Mouse (Mus musculus) lung, adult 2 months (tissue): ENCODE results near the gene Mapk8ip2. TPM values are rescaled to one million over a fixed set of nuclear protein-coding genes. Genes with fewer than 3 reads are reported as not detected.

Experiments used
- DNase-seq: peaks from one replicate; pipeline ENCODE4 v3.0.0; 2022
- H3K4me1 ChIP-seq: fragments of 200-500 bp; 2 replicates; pipeline ENCODE4 v1.6.1; 2011; ENCODE audit warnings: low read length; ENCODE audit not compliant: control insufficient read depth, insufficient read depth
- H3K4me3 ChIP-seq: fragments of 200-500 bp; replicated peaks from 2 replicates; pipeline ENCODE3; 2011; ENCODE audit warnings: low read depth, mild to moderate bottlenecking, control low read depth, low read length; ENCODE audit errors: extremely low read depth
- CTCF ChIP-seq: fragments of 200-500 bp; IDR thresholded peaks from 2 replicates; pipeline ENCODE4 v1.5.1; 2011; ENCODE audit warnings: mild to moderate bottlenecking, low read length, control low read depth; ENCODE audit not compliant: insufficient read depth
- POLR2A ChIP-seq: fragments of 200-500 bp; IDR thresholded peaks from 2 replicates; pipeline ENCODE4 v1.6.1; 2011; ENCODE audit warnings: low read depth, mild to moderate bottlenecking, control low read depth, low read length, borderline replicate concordance; ENCODE audit errors: extremely low read depth
- WGBS: fragments of 180-500 bp; shearing (Covaris S2); methylation state at CpG from one replicate; pipeline ENCODE4 v1.1.7; 2018; 5-methylcytosine and 5-hydroxymethylcytosine counted together
- polyA plus RNA-seq: library from polyadenylated mRNA; depleted of rRNA; stranded (reverse); fragments of >200 nt; gene quantifications from 2 replicates; pipeline ENCODE4 v1.2.3, GENCODE M21; 2012

Gene Mapk8ip2
- polyA plus RNA-seq, 1 experiment: 0.11 TPM

DNA sequence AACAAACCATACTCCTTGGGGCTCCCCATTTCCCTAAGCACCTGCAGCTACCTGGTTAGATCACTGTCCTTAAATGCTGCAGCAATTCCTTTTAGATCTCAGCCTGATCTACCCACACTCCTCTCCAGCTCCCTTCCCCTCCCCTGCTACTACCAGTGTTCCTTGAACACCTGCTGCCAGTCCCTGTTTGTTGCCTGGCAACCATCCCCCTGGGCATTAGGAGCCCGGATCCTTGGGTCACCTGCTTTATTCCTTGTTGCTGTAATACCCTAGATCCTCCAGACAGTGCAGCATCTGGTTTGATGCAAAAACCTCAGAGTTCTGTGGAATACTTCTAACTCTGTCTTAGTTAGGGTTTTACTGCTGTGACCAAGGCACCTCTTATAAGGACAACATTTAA is 11.3 kb downstream of the Mapk8ip2 start:
- Histone ChIP-seq H3K4me1 (no peaks in the 10 kb centered on the region), H3K4me3 (no peak overlapping the region)
- 14% methylated on average over 1 of the region's 1 CpGs for WGBS
- no peak for DNase-seq
- TF ChIP-seq CTCF (no peak), POLR2A (no peak)

DNA sequence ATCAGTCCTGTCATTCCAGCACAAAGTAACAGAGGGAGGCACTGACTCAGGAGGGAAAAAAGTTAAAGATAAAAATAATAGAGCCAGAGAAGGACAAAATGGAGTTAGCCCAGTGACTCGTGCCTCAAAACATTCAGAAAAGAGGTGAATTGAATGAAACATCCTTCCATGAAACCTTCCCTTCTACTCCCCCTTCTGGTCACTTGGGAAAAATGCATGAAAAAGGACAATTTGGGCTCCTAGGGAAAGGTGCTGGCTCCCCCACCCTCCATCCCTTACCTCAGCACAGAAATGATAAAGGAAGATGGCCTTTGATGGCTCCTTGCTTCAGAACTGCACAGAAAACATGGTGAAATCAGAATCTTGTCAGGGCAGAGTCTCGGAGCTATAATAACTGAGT is 14.9 kb downstream of the Mapk8ip2 start:
- Histone ChIP-seq H3K4me1 (no peaks in the 10 kb centered on the region), H3K4me3 (no peak overlapping the region)
- TF ChIP-seq CTCF (peak; percentile 20; the same call in 1 of the 2 replicates), POLR2A (no peak)
- no peak for DNase-seq
- 38% methylated on average over 2 of the region's 2 CpGs for WGBS

DNA sequence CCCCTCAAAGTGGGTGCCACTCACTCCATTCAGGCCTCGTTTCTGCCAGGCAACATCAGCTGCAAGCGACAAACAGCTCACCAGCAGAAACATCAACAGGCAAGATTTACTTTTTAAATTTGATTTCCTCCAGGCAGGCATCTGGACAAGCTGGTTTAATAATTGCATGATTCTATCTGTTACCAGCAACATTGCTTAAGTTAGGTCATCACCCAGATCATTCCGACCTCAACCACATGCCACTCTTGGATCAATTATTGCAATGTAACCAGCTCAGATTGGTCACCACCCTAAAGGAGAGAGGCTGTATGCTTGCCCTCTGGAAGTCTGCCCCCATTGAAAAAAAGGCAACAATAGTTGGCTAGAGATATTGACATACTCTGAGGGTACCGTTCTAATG is 17.8 kb downstream of the Mapk8ip2 start:
- TF ChIP-seq POLR2A (no peak), CTCF (no peak)
- Histone ChIP-seq H3K4me3 (no peak overlapping the region), H3K4me1 (0 out of 2 replicates have a peak, but pooled peaks cover 3% of the 10 kb centered on the region)
- 79% methylated on average over 4 of the region's 4 CpGs for WGBS
- DNase-seq: no peak

DNA sequence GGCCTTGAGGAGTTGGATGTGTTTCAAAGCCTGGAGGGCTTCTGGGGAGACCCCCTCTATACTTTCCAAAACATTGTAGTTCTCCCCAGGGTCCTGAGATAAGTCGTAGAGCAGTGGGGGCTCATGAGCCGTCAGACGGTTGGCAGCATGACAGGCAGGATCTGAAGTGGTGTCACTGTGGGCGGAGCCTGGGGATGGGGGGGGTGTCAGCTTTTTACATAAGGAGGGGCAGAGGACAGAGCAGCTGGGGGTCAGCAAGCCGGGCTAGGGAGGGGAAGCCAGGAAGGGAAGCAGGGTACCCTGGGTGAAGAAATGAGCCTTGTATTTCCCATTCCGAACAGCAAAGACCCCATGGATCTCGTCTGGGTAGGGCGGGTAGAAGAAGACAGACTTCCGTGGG is 19.7 kb downstream of the Mapk8ip2 start:
- Histone ChIP-seq H3K4me1 (peaks cover 5% of the 10 kb centered on the region; the same call in 1 of the 2 replicates), H3K4me3 (no peak overlapping the region)
- TF ChIP-seq POLR2A (no peak), CTCF (no peak)
- WGBS: 74% methylated on average over 9 of the region's 9 CpGs
- no peak for DNase-seq

DNA sequence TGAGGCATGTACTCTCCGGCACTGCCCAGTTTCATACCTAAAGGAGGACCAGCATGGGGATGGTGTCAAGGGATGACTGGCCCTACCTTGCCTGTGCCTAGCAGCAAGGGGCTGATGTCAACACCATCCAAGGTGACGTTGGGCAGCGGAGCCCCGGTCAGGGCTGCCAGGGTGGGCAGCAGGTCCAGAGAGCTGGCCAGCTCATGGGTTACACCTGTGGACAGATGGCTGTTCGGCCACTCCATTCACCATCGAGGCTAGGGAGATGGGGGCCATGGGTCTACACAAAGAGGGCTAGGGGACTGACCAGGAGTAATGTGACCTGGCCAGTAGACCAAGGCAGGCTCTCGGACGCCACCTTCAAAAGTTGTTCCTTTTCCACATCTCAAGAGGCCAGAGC is 20.2 kb downstream of the Mapk8ip2 start:
- no peak for DNase-seq
- WGBS: 96% methylated on average over 8 of the region's 8 CpGs
- TF ChIP-seq CTCF: no peak
- Histone ChIP-seq H3K4me3 (no peak overlapping the region), H3K4me1 (peaks cover 5% of the 10 kb centered on the region; the same call in 1 of the 2 replicates)

DNA sequence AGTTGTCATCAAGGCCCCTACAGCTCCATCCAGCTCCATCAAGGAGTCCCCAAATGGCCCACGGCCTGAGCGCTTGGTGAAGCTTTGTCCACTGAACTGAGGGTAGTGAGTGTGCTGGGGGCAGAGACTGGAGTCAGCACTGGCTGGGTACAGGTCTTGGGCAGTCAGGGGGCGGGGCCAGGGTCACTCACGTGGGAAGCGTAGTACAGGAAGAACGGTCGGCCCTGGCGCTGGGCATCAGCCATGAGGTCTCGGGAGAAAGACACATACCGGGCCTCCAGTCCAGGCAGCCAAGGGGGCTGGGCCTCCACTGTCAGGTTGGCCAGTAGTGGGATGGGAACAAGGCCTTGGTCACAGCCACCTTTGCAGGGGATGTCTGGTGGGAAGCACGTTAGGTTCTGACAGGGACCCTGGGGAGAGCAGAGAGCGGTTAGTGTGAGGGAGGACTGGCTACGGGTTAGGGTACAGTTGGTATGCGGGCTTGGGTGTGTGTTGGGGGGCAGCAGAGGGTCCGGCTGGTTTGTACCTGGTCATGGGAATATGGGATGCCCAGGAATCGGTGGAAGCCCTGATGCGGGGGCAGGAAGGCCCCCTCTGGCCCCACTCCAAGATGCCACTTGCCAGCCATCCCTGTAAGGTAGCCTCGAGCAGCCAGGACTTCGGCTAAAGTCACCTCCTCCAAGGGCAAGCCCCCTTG is 21.0 kb downstream of the Mapk8ip2 start:
- DNase-seq: no peak
- no peak overlapping the region for H3K4me3 ChIP-seq
- TF ChIP-seq CTCF (no peak), POLR2A (no peak)
- peaks cover 5% of the 10 kb centered on the region; the same call in 1 of the 2 replicates for H3K4me1 ChIP-seq
- WGBS: 91% methylated on average over 19 of the region's 19 CpGs

DNA sequence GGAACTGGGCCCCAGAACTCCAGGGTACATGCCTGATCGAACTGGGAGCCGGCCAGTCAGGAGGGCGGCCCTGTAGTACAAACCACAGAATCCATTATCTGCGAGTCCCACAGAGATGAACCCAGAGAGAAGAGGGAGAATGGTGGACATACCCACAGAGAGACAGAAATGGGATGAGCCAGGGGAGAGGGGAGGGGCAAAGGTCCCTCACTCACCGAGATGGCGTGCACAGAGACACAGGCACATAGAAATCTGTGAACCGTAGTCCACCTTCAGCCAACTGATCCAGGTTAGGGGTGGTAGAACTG is 21.5 kb downstream of the Mapk8ip2 start:
- DNase-seq: no peak
- H3K4me3 ChIP-seq: peak overlapping the region; percentile 66
- no peak for TF ChIP-seq CTCF
- no peak for TF ChIP-seq POLR2A
- WGBS: 85% methylated on average over 7 of the region's 7 CpGs
- H3K4me1 ChIP-seq: peaks cover 7% of the 10 kb centered on the region

DNA sequence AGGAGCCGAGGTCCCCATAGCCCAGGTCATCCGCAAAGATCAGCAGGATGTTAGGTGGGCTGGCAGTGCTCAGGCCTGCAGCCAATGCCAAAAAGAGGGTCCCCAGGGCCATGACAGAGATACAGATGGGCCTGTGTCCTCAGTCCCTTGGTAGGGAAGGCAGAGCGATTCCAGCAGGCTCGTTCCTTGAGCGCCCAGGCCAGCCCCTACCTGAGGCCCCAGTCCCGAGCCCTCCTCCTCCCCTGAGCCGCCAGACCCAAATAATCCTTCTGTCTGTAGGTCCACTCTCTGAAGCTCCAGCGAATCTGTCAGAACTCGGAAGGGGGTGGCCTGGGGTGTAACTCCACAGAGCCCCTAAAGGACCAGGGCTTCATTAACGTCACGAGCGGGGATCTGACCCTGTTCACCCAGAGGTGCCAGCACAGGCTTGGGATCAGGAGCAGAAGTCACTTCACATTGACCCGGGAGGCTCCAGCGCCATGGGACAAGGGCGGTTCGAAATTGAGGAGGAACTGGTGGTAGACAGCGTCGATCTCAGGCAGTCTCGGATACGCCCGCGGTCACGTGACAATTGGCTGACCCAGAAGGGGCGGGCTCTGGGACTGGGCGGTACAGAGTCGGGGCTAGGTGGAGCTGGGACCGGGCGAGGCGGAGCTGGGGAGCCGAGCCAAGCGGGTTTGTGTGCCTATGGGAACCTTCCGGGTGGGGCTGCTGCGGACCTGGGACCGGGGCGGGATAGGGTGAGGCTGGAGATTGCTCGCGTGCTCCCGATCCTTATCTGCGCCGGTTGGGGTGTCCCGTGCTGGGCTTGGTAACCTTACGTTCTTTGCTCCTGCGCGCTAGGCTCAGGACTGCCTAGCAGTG is 22.1 kb downstream of the Mapk8ip2 start:
- H3K4me1 ChIP-seq: peaks cover 10% of the 10 kb centered on the region
- H3K4me3 ChIP-seq: peak overlapping the region; percentile 66
- no peak for TF ChIP-seq CTCF
- TF ChIP-seq POLR2A: peak; percentile 85; the same call in 1 of the 2 replicates
- WGBS: 9% methylated on average over 44 of the region's 44 CpGs
- DNase-seq: peak; percentile 94

DNA sequence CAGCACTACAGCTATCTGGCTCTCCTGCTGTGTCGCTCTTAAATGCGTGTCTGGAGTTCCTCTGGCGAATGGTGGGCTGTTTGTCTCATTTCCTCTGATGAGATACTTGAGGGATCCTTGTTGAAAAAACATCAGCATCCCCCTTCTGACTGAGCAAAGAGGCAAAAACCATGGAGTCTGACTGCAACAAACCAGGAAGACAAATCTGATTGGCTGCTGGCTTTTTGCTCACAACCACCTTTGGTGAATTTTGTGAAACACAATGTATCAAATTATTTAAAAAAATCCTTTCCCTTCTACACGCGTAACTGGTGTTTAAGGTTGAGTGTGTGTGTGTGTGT is 22.7 kb downstream of the Mapk8ip2 start:
- TF ChIP-seq POLR2A: no peak
- TF ChIP-seq CTCF: no peak
- H3K4me3 ChIP-seq: peak overlapping the region; percentile 59
- 2% methylated on average over 5 of the region's 5 CpGs for WGBS
- DNase-seq: no peak
- peaks cover 12% of the 10 kb centered on the region for H3K4me1 ChIP-seq

DNA sequence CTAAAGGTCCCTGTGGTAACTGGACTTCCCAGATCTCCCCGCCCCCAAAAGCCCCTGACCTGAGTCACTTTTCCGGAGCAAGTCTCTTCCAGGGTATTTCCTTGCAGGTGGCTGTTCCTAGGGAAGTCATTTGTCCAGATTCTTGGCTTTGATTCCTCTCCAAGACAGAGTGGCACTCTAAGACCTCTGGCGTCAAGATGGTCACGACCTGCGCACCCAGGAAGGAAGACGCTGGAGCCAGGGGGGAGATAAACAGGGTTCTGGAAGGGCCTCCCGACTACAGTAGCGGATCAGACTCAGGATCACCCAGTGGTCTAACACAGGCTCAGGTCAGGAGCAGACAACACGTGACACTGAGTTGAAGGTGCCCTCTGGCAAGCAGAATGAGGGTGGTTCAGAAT is 23.4 kb downstream of the Mapk8ip2 start, which contains the start of gene Arsa:
Gene Arsa, minus strand, starts transcription at position 335 of the 401 bp plus-strand sequence.
- Histone ChIP-seq H3K4me3 (peak within 1 kb of the TSS; percentile 59), H3K4me1 (peaks cover 12% of the 10 kb centered on the region)
- TF ChIP-seq POLR2A: no peak
- TF ChIP-seq CTCF: no peak
- DNase-seq: no peak
- WGBS: 23% methylated on average over 9 of the region's 9 CpGs
